Mouse (Mus musculus) naive thymus-derived CD4-positive, alpha-beta T cell, adult 2 months (primary cell): ENCODE results near the gene Slc7a1.

Experiments
- DNase-seq: peaks from one replicate; pipeline ENCODE4 v3.0.0-alpha.2; 2011; ENCODE audit warnings: low read depth

The Slc7a1 gene

DNA sequence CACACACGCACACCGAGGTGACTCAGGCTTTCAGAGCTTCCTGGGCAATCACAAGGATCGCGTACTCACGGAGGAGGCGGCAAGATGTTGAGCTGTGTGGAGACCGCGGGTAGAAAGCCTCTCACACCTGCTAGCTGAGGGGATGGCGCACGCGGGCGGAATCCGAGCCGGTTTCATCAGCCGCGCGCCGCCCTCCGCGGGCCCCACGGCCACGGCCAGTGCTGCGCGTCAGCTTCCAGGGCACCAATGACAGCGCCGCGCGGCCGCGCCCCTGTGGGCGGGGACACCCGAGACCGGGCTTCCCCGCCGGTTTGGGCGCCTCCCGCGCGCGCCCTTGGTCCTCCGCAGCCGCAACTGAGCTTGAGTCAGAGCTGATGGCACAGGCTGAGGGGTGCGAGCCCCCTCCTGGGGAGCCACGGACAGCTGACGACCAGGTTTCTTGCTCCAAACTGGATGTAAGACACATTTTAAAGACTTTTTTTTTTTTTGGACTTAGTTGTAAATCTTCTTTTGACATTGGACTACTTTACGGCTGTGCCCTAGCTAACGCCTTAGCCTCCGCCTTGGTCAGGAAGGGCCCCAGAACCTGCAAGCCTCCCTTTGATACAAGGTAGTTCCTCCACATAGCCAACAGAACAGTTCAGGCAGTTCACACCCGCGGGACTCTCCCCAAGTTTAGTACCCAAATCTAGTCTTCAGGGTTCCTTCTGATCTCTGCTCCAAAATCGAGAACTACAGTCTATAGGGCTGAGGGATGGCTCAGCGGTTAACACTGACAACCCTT, at the start of gene Slc7a1:
Gene Slc7a1 (minus strand): TSS at position 245 of the 784 bp plus-strand sequence.
- DNase-seq, result peak; percentile 95

DNA sequence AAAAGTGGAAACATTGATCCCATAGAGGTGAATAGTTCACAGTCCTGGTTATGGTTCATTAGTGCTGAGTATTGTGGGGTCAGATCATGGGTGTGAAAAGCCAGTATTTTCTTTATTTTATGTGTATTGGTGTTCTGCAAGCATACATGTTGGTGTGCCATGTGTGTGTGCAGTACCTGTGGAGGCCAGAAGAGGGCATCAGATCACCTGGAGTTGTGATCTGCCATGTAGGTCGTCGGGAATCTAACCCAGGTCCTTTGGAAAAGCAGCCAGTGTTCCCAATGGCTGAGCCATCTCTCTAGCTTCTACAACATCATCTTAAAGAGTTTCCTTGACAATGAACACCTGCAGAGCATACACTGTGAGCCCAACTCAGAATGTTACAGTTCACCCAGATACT, 45.3 kb upstream of the Slc7a1 start:
- no peak for DNase-seq

DNA sequence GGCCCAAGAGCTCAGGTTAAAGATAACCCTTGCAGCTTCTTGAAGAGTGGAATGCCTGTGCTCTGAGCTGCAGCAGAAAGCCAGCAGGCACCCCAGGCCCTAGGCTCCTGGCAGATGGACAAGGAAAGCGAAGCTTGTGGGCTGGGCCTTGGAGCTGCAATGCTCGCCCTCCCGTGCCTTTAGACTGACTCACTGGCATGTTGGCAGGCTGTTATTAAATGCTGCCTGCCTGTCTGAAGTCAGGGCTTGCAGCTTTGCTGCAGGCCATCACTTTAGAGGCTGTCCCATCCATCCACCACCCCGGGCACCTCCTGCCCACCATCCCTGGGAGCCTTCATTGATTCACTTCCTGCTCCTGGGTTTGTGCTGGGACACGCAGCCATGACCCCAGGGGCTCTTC, 44.0 kb upstream of the Slc7a1 start:
- DNase-seq, result no peak

DNA sequence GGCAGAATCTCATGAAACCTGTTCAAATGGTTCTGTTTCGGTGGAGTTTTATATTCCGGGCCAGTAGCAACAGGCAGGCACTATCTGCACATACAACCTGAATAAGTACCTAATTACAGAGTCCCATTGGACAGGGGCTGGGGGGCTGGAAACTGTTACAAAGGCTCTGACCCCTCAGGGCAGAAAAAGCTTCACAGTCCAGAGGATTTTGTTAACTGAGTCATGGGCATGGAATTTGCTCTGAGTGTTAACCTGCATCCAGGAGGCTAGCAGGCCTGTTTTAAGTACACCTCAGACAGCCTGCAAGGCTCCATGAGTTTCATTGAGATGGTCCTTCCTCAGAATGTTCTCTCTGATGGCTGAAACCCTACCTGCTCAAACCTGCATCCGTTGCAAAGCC, 36.0 kb upstream of the Slc7a1 start:
- no peak for DNase-seq

DNA sequence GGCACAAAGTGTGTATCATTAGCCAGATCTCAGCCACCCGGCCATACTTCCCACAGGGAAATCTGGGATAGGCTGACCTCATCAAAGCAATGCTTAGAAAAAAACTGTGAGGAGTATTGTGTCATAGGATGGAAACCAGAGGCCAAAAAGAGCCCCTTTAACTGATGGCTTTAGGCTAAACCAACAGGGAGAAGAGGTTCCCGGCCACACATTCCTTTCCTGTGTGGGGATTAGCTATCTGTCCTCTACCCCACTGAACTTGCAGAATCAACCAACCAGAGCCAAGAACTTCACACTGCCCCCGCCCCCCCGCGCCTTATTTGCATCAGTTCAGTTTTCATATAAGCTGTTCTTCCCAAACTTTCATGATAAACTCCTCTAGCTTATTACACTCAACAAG, 32.4 kb upstream of the Slc7a1 start:
- DNase-seq, result no peak

DNA sequence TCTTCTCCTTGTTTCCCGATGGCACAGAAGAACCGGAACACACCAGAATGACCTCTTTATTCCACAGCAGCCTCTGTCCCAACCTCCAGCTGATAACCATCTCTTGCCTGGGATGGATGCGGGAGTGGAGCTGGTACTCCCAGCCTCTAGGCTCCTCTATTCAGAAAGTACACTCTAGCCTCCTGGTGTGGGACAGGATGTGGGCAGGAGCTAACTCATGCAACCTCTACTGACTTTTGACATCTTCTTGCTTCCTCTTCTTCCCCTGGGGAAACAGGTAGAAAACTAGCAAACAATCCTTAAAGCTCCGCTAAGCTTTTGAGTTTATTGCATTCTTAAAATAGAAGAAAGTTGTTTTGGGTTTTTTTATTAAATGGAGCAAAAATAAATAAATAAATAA, 29.1 kb upstream of the Slc7a1 start:
- peak; percentile 28 for DNase-seq

DNA sequence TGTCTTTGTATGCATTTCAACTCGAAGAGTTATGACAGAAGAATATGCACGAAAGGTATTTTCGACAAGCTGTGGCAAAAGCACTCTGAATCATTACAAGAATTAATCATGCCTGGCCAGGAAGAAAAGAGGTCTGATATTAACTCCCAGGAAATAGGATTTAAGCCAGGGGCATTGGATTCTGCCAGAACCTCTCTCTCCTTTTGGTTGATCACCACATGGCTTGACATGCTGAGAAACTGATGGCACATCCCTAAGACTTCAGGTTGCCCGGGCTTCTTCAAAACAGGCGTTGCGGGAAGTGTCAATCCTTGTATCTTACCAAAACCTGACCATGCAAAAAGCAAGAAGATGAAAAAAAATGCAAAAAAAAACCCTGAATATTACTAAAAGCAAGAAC, 25.4 kb upstream of the Slc7a1 start:
- DNase-seq, result no peak

DNA sequence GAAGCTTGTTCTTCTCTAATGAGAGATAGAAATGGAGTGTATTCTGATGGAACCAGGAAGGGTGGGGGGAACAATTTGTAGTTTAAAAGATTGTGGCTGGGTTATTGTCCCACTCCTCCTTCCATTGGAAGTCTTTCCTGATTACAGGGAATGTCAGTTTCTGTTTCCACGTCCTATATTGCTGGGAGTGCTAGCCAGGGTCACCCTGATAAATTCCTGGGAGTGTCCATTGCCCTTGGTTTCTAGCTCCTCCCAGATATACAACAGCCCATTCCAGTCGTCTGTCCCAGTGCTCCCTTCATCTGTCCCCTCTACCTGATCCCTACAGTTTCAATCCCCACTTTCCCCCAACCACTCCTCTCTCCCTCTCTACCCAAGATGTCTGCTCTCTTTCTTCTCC, 21.6 kb upstream of the Slc7a1 start:
- DNase-seq, result no peak

DNA sequence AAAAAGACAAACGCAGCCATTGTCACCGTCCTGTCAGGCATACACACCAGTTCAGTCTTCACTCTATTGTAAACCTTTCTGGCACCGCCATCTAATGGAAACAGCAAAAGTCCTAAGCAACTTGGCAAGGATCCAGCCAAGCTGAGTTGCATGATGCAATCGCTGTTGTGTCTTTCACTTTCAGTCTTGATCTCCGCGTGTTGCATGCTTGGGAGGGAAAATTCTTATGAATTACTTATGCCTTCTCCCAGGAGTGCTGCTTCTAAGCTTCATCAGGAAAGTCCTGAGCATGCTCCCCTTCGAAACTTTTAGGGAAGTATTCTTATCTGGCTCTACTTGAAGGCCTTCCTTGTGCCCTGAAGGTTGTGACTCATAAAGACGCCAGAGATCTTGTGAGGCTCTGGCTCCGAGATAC, 19.4 kb upstream of the Slc7a1 start:
- DNase-seq, result peak; percentile 61

DNA sequence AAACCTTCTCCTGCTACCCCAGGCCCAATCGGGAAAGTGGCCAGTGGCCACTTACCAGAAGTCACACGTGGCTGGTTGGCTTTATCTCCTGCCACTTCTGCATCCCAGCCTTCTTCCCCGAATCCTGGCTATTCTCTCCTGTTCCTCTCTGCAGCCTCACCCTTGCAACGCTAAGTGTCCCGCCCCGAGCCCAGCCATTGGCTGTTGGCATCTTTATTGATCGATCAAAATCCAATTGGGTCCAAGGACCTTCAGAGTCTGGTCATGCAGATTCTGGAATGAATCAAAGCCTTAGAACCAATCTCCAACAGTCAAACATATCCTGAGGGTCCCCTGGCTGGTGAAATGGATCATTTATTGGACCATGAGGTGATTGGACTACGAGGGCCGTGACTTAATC, 18.7 kb upstream of the Slc7a1 start:
- DNase-seq, result no peak

DNA sequence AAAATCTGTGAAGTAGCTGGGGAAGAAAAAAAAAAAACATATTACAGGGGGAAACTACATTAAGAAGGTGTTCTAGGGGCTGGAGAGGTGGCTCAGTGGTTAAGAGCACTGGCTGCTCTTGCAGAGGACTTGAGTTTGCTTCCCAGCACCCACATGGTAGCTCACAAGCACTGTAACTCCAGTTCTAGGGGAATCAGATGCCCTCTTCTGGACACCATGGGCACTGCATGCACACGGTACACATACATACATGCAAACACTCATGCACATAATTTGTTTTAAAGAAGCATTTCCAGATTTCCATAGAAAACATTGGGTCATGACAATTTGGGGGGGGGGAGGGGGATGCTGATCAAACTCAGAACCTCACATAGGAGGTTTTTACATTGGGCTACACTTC, 18.1 kb upstream of the Slc7a1 start:
- no peak for DNase-seq

DNA sequence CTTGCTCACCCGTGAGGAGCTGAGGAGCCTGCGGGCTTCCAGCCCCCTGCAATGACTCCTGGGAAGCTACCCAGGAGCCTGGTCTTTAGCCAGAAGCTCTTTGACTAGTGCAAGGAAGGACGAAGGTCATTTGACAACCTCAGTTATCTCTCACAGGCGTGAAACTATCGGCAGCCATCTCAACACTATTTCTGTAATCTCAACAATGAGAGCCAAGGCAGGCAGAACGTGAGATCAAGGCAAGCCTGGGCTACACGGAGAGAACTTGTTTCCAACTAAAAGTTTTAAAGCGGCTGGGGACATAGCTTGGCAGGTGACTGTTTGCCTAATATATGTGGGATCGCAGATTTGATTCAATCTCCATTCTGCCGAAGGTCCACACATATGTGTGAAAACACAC, 16.8 kb upstream of the Slc7a1 start:
- no peak for DNase-seq

DNA sequence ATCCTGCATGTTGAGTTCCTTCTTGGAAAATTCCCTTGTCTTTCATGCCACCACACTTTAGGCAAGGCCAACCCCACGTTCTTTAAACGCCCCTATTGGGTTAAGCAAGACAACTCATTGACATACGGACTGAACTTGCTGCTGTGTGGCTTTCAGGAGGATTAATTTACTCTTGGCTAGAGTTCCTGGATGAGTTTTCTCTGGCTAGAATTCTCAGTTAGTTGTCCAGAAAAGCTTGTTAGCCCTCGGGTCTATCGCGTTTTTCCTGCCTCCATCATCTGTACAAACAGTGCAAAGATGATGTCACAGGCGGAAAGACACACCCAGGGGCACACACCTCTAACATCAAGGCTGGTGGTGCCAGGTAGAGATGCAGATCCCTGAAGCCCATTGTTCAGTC, 14.5 kb upstream of the Slc7a1 start:
- DNase-seq, result no peak

DNA sequence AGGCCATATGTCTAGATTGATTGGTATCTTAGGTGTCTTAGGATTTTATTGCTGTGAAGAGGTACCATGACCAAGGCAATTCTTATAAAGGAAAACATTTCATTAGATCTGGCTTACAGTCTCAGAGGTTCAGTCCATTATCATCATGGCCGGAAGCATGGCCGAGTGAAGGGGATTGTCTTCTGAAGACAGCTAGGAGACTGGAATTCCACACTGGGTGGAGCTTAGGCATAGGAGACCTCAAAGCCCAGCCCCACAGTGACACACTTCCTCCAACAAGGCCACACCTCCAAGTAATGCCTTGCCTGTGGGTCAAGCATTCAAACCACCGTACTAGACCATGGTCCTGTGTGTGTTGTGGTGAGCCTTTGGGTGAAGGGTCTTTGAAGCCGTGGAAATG, 12.8 kb upstream of the Slc7a1 start:
- no peak for DNase-seq

DNA sequence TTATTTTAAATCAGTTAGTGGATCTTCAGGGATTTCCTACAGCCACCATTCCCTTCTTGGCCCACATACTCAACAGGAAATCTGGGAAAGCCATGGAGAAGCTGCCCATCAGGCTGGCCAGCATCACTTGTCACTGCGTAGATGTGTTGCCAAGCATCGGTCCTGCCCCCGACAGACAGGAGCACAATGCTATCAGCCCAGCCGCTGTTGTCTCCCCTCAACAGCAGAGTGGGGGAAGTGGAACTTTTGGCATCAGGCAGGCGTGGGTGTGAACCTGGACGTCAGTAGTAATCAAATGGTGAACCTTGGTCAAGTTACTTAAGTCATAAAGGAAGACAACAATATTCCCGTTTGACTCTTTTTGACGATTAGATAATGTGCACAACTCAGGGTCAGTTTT, 9.8 kb upstream of the Slc7a1 start:
- DNase-seq, result no peak

DNA sequence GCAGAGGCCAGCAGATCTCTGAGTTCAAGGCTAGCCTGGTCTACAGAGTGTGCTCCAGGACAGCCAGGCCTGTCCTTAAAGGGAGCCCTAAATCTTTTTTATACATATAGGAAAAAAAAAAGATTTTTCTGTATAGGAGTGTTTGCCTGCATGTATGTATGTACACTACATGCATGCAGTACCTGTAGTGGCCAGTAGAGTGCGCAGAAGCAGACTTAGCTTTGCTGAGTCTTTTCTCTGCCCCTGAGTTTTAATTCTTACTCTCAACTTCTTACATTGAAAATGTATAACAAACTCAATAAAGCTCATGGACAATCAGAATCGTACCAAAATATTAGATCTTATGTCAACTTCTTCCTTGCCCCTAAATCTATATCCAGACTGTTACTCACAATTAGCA, 7.2 kb upstream of the Slc7a1 start:
- no peak for DNase-seq

DNA sequence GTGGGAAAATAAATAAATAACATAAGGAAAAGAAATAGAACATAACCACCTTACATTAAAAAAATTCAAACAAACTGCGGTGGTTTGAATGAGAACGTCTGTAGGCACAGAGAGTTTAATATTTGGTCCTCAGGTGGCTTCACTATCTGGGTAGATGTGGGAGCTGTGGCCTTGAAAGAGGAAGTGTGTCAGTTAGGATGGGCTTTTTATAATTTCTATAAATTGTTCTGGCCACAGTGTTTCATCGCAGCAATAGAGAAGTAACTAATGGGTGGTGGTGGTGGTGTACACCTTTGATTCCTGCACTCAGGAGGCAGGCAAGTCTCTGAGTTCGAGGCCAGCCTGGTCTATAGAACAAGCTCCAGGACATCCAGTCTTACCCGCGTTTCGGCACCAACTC, 4.8 kb upstream of the Slc7a1 start:
- DNase-seq, result no peak

DNA sequence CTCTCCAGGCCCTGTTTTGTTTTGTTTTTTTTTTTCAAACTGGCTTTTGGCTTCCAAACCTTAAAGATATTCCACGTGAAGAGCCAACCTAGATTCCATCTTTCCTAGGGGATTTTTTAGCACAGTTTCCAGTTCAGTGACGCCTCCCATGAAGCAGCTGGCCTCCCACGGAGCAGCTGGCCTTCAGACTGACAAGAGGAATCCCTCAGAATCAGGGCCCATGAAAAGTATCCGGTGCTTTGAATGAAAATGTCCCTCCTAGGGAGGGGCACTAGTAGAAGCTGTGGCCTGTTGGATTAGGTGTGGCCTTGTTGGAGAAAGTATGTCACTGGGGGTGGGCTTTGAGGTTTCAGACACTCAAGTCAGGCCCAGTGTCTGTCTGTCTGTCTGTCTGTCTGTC, 2.9 kb upstream of the Slc7a1 start:
- no peak for DNase-seq

DNA sequence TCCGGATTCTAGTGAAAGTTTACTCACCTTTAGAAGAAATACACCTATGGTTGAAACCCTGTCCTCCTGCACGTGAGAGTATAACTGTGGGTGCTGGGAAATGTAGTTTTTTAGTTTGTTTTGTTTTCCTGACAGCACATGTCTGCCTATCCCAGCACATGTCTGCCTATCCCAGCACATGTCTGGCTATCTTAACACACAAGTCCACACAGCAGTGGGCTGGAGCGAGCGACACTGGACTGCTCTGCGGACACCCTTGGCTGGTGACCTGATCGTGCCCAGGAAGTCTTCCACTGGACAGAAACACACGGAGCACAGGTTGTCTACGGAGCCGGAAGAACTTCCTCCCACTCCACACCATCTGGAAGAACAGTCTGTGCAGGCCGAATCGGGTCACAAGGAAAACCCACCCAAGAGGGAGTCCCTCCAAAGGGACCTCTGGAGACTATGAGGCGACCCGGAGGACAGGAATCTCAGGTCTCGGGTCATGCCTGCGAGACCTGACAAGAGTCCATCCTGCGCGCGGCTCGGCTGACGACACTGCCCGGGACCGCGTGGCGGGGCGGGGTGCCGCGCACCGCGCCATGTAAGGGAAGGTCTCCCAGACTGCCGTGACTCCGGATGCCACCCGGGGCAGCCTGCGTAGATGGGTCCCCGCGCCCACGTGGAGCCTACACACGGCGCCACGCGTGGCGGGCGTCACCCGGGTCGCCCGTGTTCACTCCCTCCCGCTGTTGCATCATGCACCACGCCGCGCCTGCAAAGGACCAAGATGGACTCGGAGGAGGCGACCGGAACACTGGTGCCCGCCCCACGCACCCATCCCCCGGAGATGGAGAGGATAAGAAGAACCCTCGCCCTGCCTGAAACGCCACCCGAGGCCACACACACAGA, 691 bp downstream of the Slc7a1 start:
- peak; percentile 88 for DNase-seq

DNA sequence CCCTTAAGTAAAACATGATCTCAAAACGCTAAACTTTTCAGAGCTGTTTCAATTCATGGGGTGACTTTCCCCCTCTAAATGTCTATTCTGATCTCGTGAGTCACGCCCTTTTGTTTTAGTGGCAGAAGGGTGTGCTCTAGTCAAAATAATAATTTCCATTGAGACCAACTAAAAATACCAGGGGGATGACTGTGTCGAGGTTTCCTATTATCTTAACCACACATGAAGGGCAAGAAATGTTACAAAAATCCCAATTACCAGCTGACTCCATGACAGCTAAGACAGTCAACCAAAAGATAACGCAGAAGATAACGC, 1.3 kb downstream of the Slc7a1 start:
- DNase-seq, result no peak

DNA sequence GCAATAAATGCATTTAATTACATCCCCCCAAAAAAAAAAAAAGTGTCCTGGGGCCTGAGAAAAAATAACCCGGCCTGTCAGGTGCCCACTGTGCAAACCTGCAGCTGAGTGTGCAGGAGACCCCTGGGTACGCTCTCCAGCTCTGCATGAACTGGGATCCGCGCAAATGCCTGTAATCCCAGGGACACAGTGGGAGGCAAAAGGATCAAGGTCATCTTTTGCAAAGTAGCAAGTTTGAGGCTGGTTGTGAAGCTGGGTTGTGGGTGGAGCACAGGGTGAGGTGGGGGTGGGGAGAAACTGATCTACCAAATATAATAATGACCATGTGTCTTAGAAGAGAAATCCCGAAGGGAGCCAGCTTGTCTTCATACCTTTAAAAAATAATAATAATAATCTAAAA, 1.8 kb downstream of the Slc7a1 start:
- DNase-seq, result peak; percentile 12

DNA sequence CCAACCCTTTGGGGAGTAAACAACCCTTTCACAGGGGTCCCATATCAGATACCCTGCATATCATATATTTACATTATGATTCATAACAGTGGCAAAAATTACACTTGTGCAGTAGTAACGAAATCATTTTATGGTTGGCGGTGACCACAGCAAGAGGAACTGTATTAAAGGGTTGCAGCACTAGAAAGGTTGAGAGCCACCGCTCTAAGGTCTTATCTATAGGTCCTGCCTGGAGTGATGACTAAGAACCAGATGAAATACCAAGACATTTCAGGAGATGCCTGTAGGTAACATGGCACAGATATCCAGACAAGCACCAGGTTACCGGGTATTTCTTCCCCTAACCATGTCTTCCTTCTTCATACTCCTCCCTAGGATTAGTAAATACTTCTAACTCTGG, 2.3 kb downstream of the Slc7a1 start:
- DNase-seq, result peak; percentile 18

DNA sequence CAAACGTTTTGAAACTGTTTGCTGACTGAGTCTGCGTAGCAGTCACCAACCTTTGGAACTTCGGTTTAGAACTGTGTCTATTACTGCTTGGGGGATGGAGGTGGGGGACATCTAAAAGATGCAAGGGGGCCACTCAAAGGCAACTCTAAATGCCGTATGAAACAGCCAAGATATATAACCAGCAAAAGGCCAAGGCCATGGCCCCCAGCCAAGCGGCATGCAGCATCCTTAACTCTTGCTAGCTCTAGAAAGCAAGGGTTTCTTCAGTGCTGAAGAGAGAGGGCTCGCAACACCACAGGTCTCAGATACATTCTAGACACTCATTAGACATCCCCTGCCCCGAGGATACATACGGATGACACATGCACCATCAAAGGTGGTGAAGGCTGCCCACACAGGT, 6.4 kb downstream of the Slc7a1 start:
- DNase-seq, result no peak

DNA sequence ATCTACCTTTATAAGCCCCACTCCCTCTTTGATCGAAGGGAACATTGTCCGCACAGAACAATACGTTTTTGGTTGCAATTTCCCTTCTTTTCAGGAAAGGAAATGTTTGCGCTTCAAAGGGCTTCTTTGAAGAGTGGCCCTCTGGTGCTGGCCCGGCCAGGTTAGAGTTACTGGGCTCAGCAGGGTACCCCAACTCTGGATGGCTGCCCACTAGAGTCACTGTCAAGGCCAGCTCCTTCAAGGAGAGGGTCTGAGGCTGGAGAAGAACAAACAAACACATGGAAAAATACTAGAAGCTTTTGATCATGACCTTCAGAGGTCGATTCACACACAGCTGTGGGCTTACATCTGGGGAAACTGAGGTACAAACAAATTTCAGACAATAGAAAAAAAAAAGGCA, 6.9 kb downstream of the Slc7a1 start:
- no peak for DNase-seq
